Mouse (Mus musculus) forebrain, embryonic 12.5 days (tissue): ENCODE measurements around the gene Sgca. TPM values are rescaled to one million over a fixed set of nuclear protein-coding genes. Genes with fewer than 3 reads are reported as not detected.
"Not testable (repeated sequence)": the region's sequence is repeated elsewhere in the genome, so short reads cannot be mapped to it uniquely, and the experiment has no call there.

Experiments used
- ATAC-seq: fragments of 200-750 bp; cut with Nextera tagmentation; 2 replicates; pipeline ENCODE4 v1.8.0; 2017; ENCODE audit warnings: moderate TSS enrichment; ENCODE audit not compliant: low FRiP score
- H3K27ac ChIP-seq: fragments of 300-500 bp; sonication (generic); 2 replicates; pipeline ENCODE4 v1.5.1; 2016; ENCODE audit warnings: mild to moderate bottlenecking
- H3K27me3 ChIP-seq: fragments of 300-500 bp; sonication (generic); 2 replicates; pipeline ENCODE4 v1.6.1; 2016; ENCODE audit warnings: mild to moderate bottlenecking
- H3K36me3 ChIP-seq: fragments of 300-500 bp; sonication (generic); replicated peaks from 2 replicates; pipeline ENCODE4 v1.6.1; 2016; ENCODE audit warnings: mild to moderate bottlenecking
- H3K4me1 ChIP-seq: fragments of 300-500 bp; sonication (generic); 2 replicates; pipeline ENCODE4 v1.6.1; 2016
- H3K4me2 ChIP-seq: fragments of 300-500 bp; sonication (generic); 2 replicates; pipeline ENCODE4 v1.6.1; 2016; ENCODE audit warnings: mild to moderate bottlenecking, moderate library complexity
- H3K4me3 ChIP-seq: fragments of 300-500 bp; sonication (generic); replicated peaks from 2 replicates; pipeline ENCODE4 v1.5.1; 2016; ENCODE audit warnings: mild to moderate bottlenecking
- H3K9ac ChIP-seq: fragments of 300-500 bp; sonication (generic); 2 replicates; pipeline ENCODE4 v1.6.1; 2016; ENCODE audit warnings: mild to moderate bottlenecking
- H3K9me3 ChIP-seq: fragments of 300-500 bp; sonication (generic); 2 replicates; pipeline ENCODE4 v1.6.1; 2016
- WGBS: fragments of 180-500 bp; shearing (Covaris S2); methylation state at CpG from one replicate; pipeline ENCODE4 v1.1.7; 2016; 5-methylcytosine and 5-hydroxymethylcytosine counted together
- polyA plus RNA-seq: library from polyadenylated mRNA; unstranded; fragments of >200 nt; fragmentation: Nextera tagmentation; extraction: Ambion mirVana; gene quantifications from 2 replicates; pipeline ENCODE4 v1.2.1, GENCODE M21; 2016

Sgca gene
- polyA plus RNA-seq, 1 experiment from 2014 or later = not detected

- H3K4me1 ChIP-seq = peaks cover 22% of the 10 kb centered on the region
- ATAC-seq = no peak
Measured at GRCm38 (mm10) chr11:94974951-94975350, 1.2 kb downstream of the Sgca start.

GRCm38 (mm10) chr11:94973313-94973712 is 2.8 kb downstream of the Sgca start:
- H3K4me1 ChIP-seq = peaks cover 12% of the 10 kb centered on the region
- H3K36me3 ChIP-seq = no peaks in the 10 kb centered on the region
- 44% methylated on average over 4 of the region's 4 CpGs for WGBS
- no peak overlapping the region for H3K9ac ChIP-seq
- no peak overlapping the region for H3K27ac ChIP-seq
- ATAC-seq = no peak
- H3K4me3 ChIP-seq = no peak overlapping the region
- no peak overlapping the region for H3K4me2 ChIP-seq
- H3K27me3 ChIP-seq = peaks cover 7% of the 10 kb centered on the region; the same call in 1 of the 2 replicates
- H3K9me3 ChIP-seq = no peaks in the 10 kb centered on the region

More at GRCm38 (mm10) chr11:94974951-94975350, 1.2 kb downstream of the Sgca start:
- Histone ChIP-seq H3K9me3 (no peaks in the 10 kb centered on the region), H3K4me3 (no peak overlapping the region), H3K27ac (no peak overlapping the region), H3K4me2 (no peak overlapping the region), H3K27me3 (peaks cover 7% of the 10 kb centered on the region; the same call in 1 of the 2 replicates), H3K36me3 (no peaks in the 10 kb centered on the region), H3K9ac (no peak overlapping the region)
- WGBS = 80% methylated on average over 2 of the region's 2 CpGs

DNA sequence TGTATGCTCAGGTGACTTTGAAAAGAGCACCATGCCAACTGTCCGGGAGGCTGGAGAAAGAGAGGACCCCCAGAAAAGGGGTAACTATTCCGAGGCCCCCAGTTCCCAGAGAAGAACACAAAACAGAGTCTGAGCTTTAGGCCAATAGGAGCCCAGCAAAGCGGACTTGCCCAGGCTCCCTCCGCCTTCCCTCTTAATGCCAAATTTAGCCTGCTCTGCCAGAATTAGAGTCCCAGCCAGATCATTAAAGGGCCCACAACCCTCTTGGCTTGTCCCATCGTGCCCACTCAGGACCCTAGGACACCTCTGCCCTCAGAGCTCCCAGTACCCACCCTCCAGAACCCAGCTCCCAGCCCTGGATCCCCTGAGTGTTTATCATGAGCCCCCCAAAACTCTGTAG is 3.2 kb downstream of the Sgca start:
- Histone ChIP-seq H3K4me2 (no peak overlapping the region), H3K4me1 (peaks cover 8% of the 10 kb centered on the region), H3K36me3 (no peaks in the 10 kb centered on the region), H3K4me3 (no peak overlapping the region), H3K9ac (no peak overlapping the region), H3K27me3 (peaks cover 9% of the 10 kb centered on the region; the same call in 1 of the 2 replicates), H3K9me3 (no peaks in the 10 kb centered on the region), H3K27ac (no peak overlapping the region)
- no peak for ATAC-seq
- WGBS = 74% methylated on average over 5 of the region's 5 CpGs

GRCm38 (mm10) chr11:94971895-94972615 is 4.1 kb downstream of the Sgca start:
- Histone ChIP-seq H3K4me1 (peaks cover 7% of the 10 kb centered on the region), H3K9ac (no peak overlapping the region; the same call in 1 of the 2 replicates), H3K4me2 (no peak overlapping the region), H3K27me3 (peaks cover 13% of the 10 kb centered on the region; the same call in 1 of the 2 replicates), H3K36me3 (no peaks in the 10 kb centered on the region), H3K9me3 (no peaks in the 10 kb centered on the region), H3K27ac (no peak overlapping the region), H3K4me3 (no peak overlapping the region)
- ATAC-seq = no peak
- WGBS = 69% methylated on average over 16 of the region's 16 CpGs

- Histone ChIP-seq H3K4me3 (no peak overlapping the region), H3K9ac (no peak overlapping the region), H3K27ac (no peak overlapping the region), H3K36me3 (no peaks in the 10 kb centered on the region), H3K4me2 (no peak overlapping the region), H3K4me1 (peaks cover 7% of the 10 kb centered on the region), H3K27me3 (peaks cover 13% of the 10 kb centered on the region; the same call in 1 of the 2 replicates), H3K9me3 (no peaks in the 10 kb centered on the region)
- 67% methylated on average over 15 of the region's 15 CpGs for WGBS
- ATAC-seq = peak; percentile 49; the same call in 1 of the 2 replicates
Measured at GRCm38 (mm10) chr11:94970210-94970943, 5.8 kb downstream of the Sgca start.

- H3K9me3 ChIP-seq, H3K9ac ChIP-seq, H3K4me1 ChIP-seq, H3K4me3 ChIP-seq, ATAC-seq, H3K36me3 ChIP-seq, H3K4me2 ChIP-seq, H3K27ac ChIP-seq: not testable (repeated sequence)
- H3K27me3 ChIP-seq = peaks cover 13% of the 10 kb centered on the region; the same call in 1 of the 2 replicates
- WGBS = 98% methylated on average over 4 of the region's 4 CpGs
Measured at GRCm38 (mm10) chr11:94969709-94970108, 6.4 kb downstream of the Sgca start.

- no peak overlapping the region for H3K4me3 ChIP-seq
- no peak overlapping the region for H3K9ac ChIP-seq
- peaks cover 4% of the 10 kb centered on the region for H3K4me1 ChIP-seq
- H3K27ac ChIP-seq = no peak overlapping the region
- H3K4me2 ChIP-seq = no peak overlapping the region
- no peaks in the 10 kb centered on the region for H3K9me3 ChIP-seq
- ATAC-seq = no peak
- 79% methylated on average over 7 of the region's 7 CpGs for WGBS
- H3K36me3 ChIP-seq = no peaks in the 10 kb centered on the region
- peaks cover 13% of the 10 kb centered on the region; the same call in 1 of the 2 replicates for H3K27me3 ChIP-seq
Measured at GRCm38 (mm10) chr11:94968187-94968586, 7.9 kb downstream of the Sgca start.

GRCm38 (mm10) chr11:94967419-94967818 is 8.7 kb downstream of the Sgca start, which contains the start of gene Hils1:
Hils1 (plus strand) TSS chr11:94967593.
- H3K27me3 ChIP-seq = peaks cover 13% of the 10 kb centered on the region; the same call in 1 of the 2 replicates
- 59% methylated on average over 4 of the region's 4 CpGs for WGBS
- peaks cover 4% of the 10 kb centered on the region for H3K4me1 ChIP-seq
- no peak within 1 kb of the TSS for H3K4me3 ChIP-seq
- H3K36me3 ChIP-seq = no peaks in the 10 kb centered on the region
- no peak for ATAC-seq
- H3K9ac ChIP-seq = no peak within 1 kb of the TSS
- H3K9me3 ChIP-seq = no peaks in the 10 kb centered on the region
- no peak within 1 kb of the TSS for H3K4me2 ChIP-seq
- H3K27ac ChIP-seq = no peak within 1 kb of the TSS

DNA sequence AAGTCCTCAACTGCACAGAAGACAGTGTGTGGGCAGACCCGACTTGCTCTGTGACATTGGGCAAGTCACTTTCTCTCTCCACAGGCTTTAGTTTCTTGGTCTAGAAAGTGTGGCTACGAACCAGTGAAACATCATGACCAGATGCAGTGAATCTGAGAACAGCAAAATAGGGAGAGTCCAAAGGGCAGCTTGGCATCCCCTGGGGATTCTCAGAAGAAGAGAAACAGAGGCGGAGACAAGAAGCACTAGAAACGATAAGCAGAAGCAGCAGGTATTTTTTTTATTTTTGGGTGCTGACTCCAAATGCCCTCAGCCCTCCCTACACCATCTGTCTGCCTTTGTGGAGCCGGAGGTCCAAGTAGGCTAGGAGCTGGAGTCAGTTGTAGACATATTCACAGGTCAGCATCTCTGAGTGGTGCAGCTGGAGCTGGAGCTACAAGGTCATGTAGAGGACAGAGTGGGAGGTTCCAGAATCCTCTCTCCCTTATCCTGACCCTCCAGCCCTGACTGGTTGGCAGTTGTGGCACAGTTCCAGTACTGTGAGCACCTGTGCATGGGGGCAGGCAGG is 13.5 kb downstream of the Sgca start:
- H3K27me3 ChIP-seq = 0 out of 2 replicates have a peak, but pooled peaks cover 1% of the 10 kb centered on the region
- no peaks in the 10 kb centered on the region for H3K9me3 ChIP-seq
- no peak overlapping the region for H3K4me3 ChIP-seq
- no peak overlapping the region for H3K4me2 ChIP-seq
- no peak overlapping the region for H3K27ac ChIP-seq
- H3K36me3 ChIP-seq = no peaks in the 10 kb centered on the region
- H3K4me1 ChIP-seq = peaks cover 10% of the 10 kb centered on the region
- no peak for ATAC-seq
- H3K9ac ChIP-seq = no peak overlapping the region
- 87% methylated on average over 5 of the region's 5 CpGs for WGBS

DNA sequence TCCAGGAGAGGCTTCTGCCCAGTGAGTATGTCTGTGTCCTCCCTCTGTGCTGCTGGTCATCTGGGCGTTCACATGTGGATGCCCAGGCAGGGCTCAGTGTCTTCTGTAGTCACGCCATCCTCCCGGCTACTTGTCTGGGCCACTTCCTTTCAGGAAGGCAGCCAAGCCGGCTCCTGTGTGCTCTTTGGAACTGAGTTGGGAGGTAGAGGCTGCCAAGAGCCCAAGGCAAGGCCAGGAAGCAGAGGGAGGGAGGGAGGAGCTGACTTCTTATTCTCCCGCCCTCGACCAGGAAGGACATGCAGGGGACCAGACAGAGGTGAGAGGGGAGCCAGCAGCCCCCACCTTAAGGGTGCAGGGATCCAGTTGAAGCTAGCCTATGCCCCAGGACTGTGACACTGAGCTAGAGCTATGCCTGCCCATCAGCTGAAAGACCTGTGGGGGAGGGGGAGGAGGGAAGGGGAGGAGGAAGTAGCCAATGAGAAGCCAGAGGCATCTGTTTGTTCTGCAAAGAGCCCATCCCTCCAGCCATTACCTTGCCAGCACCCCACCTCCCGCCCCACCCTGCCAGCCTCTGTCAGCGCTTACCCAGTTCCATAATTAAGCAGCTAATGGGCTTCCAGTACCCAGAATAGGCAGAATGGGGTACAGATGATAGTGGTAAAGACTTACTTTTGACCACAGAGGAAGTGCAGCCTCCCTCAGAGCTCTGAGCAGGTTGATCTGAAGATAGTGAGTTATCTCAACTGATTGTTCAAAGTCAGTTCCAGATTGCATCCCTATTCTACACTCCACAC is 17.9 kb downstream of the Sgca start:
- Histone ChIP-seq H3K4me1 (peaks cover 24% of the 10 kb centered on the region), H3K27ac (0 out of 2 replicates have a peak overlapping the region, but pooled peaks have one; percentile 32), H3K4me3 (no peak overlapping the region), H3K9me3 (no peaks in the 10 kb centered on the region), H3K4me2 (no peak overlapping the region), H3K27me3 (no peaks in the 10 kb centered on the region), H3K9ac (no peak overlapping the region), H3K36me3 (no peaks in the 10 kb centered on the region)
- WGBS = 30% methylated on average over 8 of the region's 8 CpGs
- ATAC-seq = no peak

DNA sequence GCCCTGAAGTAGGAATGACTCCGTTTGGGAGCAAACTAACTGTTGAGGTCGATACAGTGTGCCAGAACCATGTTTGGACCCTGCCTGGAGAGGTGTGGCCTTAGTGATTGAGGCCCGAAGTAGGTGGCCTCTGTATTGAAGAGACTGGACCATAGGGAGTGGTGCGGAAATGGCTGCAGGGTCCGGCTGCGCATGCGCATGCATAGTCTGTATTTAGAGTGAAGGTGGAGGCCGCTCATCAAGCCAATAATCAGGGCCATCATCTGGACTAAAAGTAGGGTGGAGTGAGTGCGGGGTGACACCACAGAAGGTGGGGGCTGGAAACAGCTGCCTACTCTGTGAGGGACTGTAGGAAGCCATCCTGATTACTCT is 18.4 kb downstream of the Sgca start:
- WGBS = 85% methylated on average over 9 of the region's 9 CpGs
- 0 out of 2 replicates have a peak overlapping the region, but pooled peaks have one; percentile 32 for H3K27ac ChIP-seq
- H3K27me3 ChIP-seq = no peaks in the 10 kb centered on the region
- H3K9ac ChIP-seq = no peak overlapping the region
- H3K9me3 ChIP-seq = no peaks in the 10 kb centered on the region
- ATAC-seq = no peak
- no peaks in the 10 kb centered on the region for H3K36me3 ChIP-seq
- no peak overlapping the region for H3K4me2 ChIP-seq
- peaks cover 28% of the 10 kb centered on the region for H3K4me1 ChIP-seq
- H3K4me3 ChIP-seq = no peak overlapping the region
